Mouse (Mus musculus): ENCODE results near the gene Gm3460.
"Not testable (repeated sequence)": the region's sequence is repeated elsewhere in the genome, so short reads cannot be mapped to it uniquely, and the experiment has no call there.

Gm3460 gene

GRCm38 (mm10) chr14:6622318-6622717 is at the start of gene Gm3460:
Gene Gm3460, minus strand, starts transcription at chr14:6622418.
- not testable (repeated sequence) for DNase-seq (ENCODE audit: extremely low read depth, low read depth, low spot score)

GRCm38 (mm10) chr14:6606436-6606835 is 15.8 kb downstream of the Gm3460 start:
- not testable (repeated sequence) for DNase-seq (ENCODE audit: extremely low read depth, low read depth, low spot score)

- not testable (repeated sequence) for DNase-seq (ENCODE audit: extremely low read depth, low read depth, low spot score)
Observed at GRCm38 (mm10) chr14:6605004-6605403, 17.2 kb downstream of the Gm3460 start.

GRCm38 (mm10) chr14:6604551-6604950 is 17.7 kb downstream of the Gm3460 start:
- DNase-seq (ENCODE audit: extremely low read depth, low read depth, low spot score) = not testable (repeated sequence)

- DNase-seq (ENCODE audit: extremely low read depth, low read depth, low spot score) = not testable (repeated sequence)
Observed at GRCm38 (mm10) chr14:6590513-6590912, 31.7 kb downstream of the Gm3460 start, which contains the start of gene Gm3629. Gene Gm3629, minus strand, starts transcription at chr14:6590613.
